Mouse (Mus musculus) C2C12 (cell line): ENCODE measurements at regions not wholly inside any gene's neighbourhood (a gene's known extent, or its start where the extent isn't known, plus 50 kb on each side); places are given as distances from the start of the nearest gene placed in this dataset.
A peak's percentile ranks its signal among the peaks of the same experiment; 100 is the strongest.

Source experiments
- H3K27me3 ChIP-seq: one replicate; pipeline ENCODE4 v1.6.1; 2011; ENCODE audit not compliant: control insufficient read depth, insufficient read depth, insufficient read length
- H3K36me3 ChIP-seq: one replicate; pipeline ENCODE4 v1.6.1; 2011; ENCODE audit not compliant: control insufficient read depth, insufficient read depth
- H3K4me3 ChIP-seq: one replicate; pipeline ENCODE4 v1.5.1; 2011; ENCODE audit warnings: mild to moderate bottlenecking, control low read depth; ENCODE audit not compliant: poor library complexity, insufficient read depth, severe bottlenecking
- H3K79me2 ChIP-seq: one replicate; pipeline ENCODE4 v1.6.1; 2011; ENCODE audit not compliant: control insufficient read depth, insufficient read depth
- H3K79me3 ChIP-seq: one replicate; pipeline ENCODE4 v1.6.1; 2011; ENCODE audit warnings: low read depth, control low read depth
- H3ac ChIP-seq: one replicate; pipeline ENCODE3; 2011; ENCODE audit warnings: low read depth; ENCODE audit not compliant: control insufficient read depth, insufficient read length
- CEBPB ChIP-seq: IDR thresholded peaks from one replicate; pipeline ENCODE4 v1.6.1; 2011; ENCODE audit warnings: low read depth, mild to moderate bottlenecking, control low read depth, moderate library complexity
- CTCF ChIP-seq: IDR thresholded peaks from one replicate; pipeline ENCODE4 v1.5.1; 2011; ENCODE audit not compliant: control insufficient read depth, insufficient read depth, insufficient read length
- FOSL1 ChIP-seq: IDR thresholded peaks from one replicate; pipeline ENCODE4 v1.8.0; 2011; ENCODE audit warnings: mild to moderate bottlenecking, low read length; ENCODE audit not compliant: poor library complexity, insufficient read depth, severe bottlenecking
- MAX ChIP-seq: IDR thresholded peaks from one replicate; pipeline ENCODE4 v1.6.1; 2011; ENCODE audit warnings: mild to moderate bottlenecking, control low read depth
- MYOD1 ChIP-seq: IDR thresholded peaks from one replicate; pipeline ENCODE4 v1.6.1; 2011; ENCODE audit warnings: low read depth; ENCODE audit not compliant: control insufficient read depth, insufficient read length
- MYOG ChIP-seq: IDR thresholded peaks from one replicate; pipeline ENCODE4 v1.6.1; 2011; ENCODE audit not compliant: control insufficient read depth, insufficient read length; ENCODE audit errors: extremely low read depth
- USF1 ChIP-seq: IDR thresholded peaks from one replicate; pipeline ENCODE4 v1.6.1; 2011; ENCODE audit warnings: low read depth, mild to moderate bottlenecking, control low read depth, moderate library complexity

DNA sequence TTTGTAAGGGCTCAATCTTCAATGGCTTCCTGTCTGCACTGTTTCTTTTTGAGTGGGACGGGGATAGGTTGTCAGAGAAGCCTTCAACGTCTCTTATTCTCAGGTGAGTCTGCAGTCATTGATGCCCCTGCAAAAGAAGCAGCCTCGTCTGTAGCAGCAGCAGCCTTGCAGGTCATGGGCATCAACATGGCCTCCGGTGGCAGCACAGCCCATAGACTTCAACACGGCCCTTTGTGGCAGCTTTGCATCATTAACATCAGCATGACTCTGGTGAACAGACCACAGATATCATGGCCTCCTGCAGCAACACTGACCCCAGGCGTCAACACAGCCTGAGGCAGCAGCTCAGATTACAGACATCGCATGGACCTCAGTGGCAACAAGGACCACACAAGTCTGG, 65.4 kb upstream of the Rnf24 start:
- Histone ChIP-seq H3K4me3 (no peak overlapping the region), H3K79me3 (no peaks in the 10 kb centered on the region), H3ac (no peak overlapping the region), H3K27me3 (no peaks in the 10 kb centered on the region), H3K36me3 (no peaks in the 10 kb centered on the region), H3K79me2 (no peaks in the 10 kb centered on the region)
- no peak for TF ChIP-seq MYOD1

DNA sequence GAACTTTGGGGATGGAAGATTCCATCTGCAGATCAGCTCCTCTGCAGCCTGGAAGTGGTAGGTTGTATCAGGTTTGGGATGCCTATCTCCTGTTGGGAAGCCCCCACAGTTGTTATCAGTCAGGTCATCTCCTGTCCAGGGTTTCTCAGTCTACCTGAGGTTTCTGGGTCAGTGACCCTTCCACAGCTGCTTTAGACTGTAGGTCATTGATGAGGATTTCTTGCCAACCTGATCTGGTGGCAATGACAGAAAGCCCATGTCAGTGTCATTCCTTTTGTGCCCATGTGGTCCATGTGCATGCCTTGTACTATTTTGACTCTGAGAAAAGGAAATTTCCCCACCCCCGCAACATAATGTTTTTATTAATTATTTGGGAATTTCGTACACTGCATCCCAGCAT, 64.8 kb upstream of the Rnf24 start:
- H3ac ChIP-seq = no peak overlapping the region
- no peaks in the 10 kb centered on the region for H3K79me3 ChIP-seq
- no peak overlapping the region for H3K4me3 ChIP-seq
- H3K36me3 ChIP-seq = no peaks in the 10 kb centered on the region
- H3K27me3 ChIP-seq = no peaks in the 10 kb centered on the region
- H3K79me2 ChIP-seq = no peaks in the 10 kb centered on the region
- TF ChIP-seq USF1 (no peak), MAX (no peak), MYOD1 (no peak), CTCF (no peak), FOSL1 (no peak), CEBPB (no peak), MYOG (no peak)

DNA sequence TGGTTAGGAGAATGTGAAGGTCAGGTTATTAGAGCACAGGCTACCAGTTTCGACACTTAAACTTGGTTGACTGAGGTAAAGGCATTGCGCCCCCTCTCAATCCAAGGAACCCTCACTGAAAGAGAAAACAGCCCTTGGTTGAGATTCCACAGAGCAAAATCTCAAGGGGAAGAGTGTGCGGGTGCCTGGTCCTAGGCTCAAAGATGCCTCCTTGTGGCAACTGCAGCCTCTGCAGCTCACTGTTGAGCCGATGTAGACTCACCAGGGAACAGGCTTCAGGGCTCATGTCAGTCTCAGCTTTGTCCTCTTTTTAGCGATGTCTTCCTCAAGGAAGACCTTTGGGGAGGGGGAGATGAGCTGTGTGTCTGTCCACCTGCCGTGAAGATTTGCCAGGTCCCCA, 63.8 kb upstream of the Rnf24 start:
- Histone ChIP-seq H3K79me3 (no peaks in the 10 kb centered on the region), H3ac (no peak overlapping the region), H3K79me2 (no peaks in the 10 kb centered on the region), H3K27me3 (no peaks in the 10 kb centered on the region), H3K4me3 (no peak overlapping the region), H3K36me3 (no peaks in the 10 kb centered on the region)
- TF ChIP-seq CEBPB = no peak
- TF ChIP-seq USF1 = no peak
- peak; percentile 90 for TF ChIP-seq CTCF
- no peak for TF ChIP-seq MAX
- no peak for TF ChIP-seq MYOD1
- TF ChIP-seq MYOG = no peak
- no peak for TF ChIP-seq FOSL1

DNA sequence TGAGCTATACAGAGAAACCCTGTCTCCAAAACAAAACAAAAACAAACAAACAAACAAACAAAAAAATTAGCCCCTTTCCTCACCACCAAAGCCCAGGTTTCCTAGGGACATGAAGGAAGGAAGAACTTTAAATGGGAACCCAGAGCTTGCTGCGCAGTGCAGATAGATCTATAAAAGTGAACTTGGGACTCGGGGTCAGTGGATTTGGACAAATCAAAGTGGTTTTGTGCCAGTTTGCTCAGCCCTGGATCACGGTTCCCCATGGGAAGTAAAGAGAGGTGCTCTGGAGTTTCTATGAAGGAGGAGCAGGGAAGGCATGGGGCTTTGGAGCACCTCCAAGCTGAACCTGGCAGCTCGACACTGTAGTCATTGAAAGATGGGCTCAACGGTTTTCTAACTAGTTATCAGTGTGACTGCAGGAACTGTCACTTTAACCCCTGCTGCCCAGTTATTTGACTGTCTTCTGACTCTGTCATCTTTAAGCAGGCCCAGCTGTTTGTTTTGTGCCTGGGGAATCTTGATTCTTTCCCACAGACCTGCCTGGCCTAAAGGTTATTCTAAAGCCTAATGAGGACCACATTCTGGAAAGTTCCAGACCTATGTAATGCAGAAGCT, 58.3 kb upstream of the Rnf24 start:
- Histone ChIP-seq H3K36me3 (no peaks in the 10 kb centered on the region), H3K27me3 (no peaks in the 10 kb centered on the region), H3K79me3 (no peaks in the 10 kb centered on the region), H3K4me3 (no peak overlapping the region), H3ac (no peak overlapping the region), H3K79me2 (no peaks in the 10 kb centered on the region)
- TF ChIP-seq MAX (no peak), FOSL1 (no peak), CEBPB (no peak), CTCF (no peak), MYOG (no peak), MYOD1 (no peak), USF1 (no peak)

DNA sequence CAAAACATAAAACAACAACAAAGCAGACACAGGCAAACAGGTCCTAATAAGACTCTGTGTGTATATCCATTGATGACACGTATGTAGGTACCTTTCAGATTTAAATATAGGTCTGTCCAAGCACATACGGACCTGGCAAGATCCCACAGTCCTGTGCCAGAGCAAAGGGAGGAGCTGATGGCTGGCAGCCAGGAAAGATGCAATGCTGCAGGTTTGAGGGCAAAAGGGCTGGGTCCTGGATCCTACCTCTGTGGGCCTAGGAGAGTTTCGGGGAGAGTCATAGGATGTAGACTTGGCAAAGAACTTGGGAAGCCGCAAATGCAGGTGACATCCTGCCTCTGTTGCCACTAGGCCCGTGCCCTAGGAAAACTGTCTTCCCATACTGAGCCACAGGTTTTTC, 54.6 kb upstream of the Rnf24 start:
- Histone ChIP-seq H3K27me3 (no peaks in the 10 kb centered on the region), H3K79me3 (no peaks in the 10 kb centered on the region), H3K4me3 (no peak overlapping the region), H3ac (no peak overlapping the region), H3K79me2 (no peaks in the 10 kb centered on the region), H3K36me3 (no peaks in the 10 kb centered on the region)
- TF ChIP-seq USF1 = no peak
- no peak for TF ChIP-seq CEBPB
- TF ChIP-seq MYOG = no peak
- no peak for TF ChIP-seq MAX
- TF ChIP-seq CTCF = no peak
- TF ChIP-seq FOSL1 = no peak
- TF ChIP-seq MYOD1 = no peak

DNA sequence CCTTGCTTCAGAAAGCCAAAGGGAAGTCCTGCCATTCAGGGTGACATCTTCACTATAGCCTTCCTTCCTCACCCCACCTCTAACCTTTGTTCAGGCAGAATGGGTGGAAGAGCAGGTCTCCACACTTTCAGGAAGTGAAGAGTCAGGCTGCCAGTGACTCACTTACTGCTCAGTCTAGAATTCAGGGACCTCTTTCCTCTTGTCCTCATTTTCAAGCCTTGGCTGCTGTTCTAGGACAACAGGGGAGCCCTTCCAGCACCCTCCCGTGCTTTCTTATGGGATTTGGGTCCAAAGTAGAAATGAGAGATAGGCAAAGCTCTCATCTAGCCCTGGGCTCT, 51.5 kb upstream of the Rnf24 start:
- H3K79me2 ChIP-seq = no peaks in the 10 kb centered on the region
- no peak overlapping the region for H3K4me3 ChIP-seq
- H3ac ChIP-seq = no peak overlapping the region
- no peaks in the 10 kb centered on the region for H3K36me3 ChIP-seq
- no peaks in the 10 kb centered on the region for H3K27me3 ChIP-seq
- TF ChIP-seq FOSL1 = no peak
- TF ChIP-seq MAX = no peak
- TF ChIP-seq MYOD1 = no peak
- TF ChIP-seq CTCF = no peak
- TF ChIP-seq CEBPB = no peak
- TF ChIP-seq USF1 = no peak
- no peak for TF ChIP-seq MYOG
- H3K79me3 ChIP-seq = no peaks in the 10 kb centered on the region
